Mouse (Mus musculus): ENCODE measurements around the gene Psmc1. TPM values are rescaled to one million over a fixed set of nuclear protein-coding genes. Genes with fewer than 3 reads are reported as not detected.

Gene Psmc1
- polyA plus RNA-seq, 1 experiment from 2014 or later, result 267 TPM

DNA sequence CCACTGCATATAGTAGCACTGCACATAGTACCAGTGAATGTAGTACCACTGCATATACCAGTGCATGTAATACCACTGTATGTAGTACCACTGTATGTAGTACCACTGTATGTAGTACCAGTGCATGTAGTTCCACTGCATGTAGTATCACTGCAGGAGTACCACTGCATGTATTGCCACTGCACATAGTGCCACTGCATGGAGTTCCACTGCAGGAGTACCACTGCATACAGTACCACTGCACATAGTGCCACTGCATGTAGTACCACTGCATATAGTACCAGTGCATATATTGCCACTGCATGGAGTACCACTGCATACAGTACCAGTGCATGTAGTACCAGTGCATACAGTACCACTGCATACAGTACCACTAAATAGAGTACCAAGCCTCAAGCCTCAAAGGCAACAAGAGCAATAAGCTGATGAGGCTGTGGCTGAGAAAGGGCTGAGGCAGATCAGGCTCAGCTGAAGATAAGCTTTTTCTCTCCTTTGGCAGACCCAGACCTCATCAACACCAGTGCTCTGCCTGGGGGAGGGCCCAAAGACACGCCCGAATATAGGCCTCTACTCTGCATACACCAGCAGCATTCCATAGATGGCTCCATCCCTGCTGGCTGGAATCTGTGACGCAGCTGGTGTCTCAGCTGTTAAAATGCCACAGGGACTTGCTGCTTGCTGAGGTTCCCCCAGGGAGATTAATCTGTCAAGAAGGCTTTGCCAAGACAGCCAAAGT lies 9.8 kb upstream of the Psmc1 start:
- ATAC-seq (replicated peaks), result no peak
- H3K36me3 ChIP-seq (replicated peaks), result no peaks in the 10 kb centered on the region
- H3K4me1 ChIP-seq, result no peaks in the 10 kb centered on the region
- no peak overlapping the region for H3K27ac ChIP-seq
- no peak overlapping the region for H3K4me3 ChIP-seq
- no peak overlapping the region for H3K4me2 ChIP-seq
- 58% methylated on average over 3 of the region's 3 CpGs for WGBS
- no peak overlapping the region for H3K9ac ChIP-seq
- no peaks in the 10 kb centered on the region for H3K27me3 ChIP-seq (replicated peaks)
- H3K9me3 ChIP-seq, result no peaks in the 10 kb centered on the region

- Histone ChIP-seq H3K9me3 (no peaks in the 10 kb centered on the region), H3K4me2 (no peak overlapping the region), H3K4me1 (no peaks in the 10 kb centered on the region), H3K36me3 (replicated peaks) (no peaks in the 10 kb centered on the region), H3K4me3 (no peak overlapping the region), H3K27ac (no peak overlapping the region), H3K27me3 (replicated peaks) (no peaks in the 10 kb centered on the region), H3K9ac (no peak overlapping the region)
- no peak for ATAC-seq (replicated peaks)
- WGBS, result 41% methylated on average over 3 of the region's 3 CpGs
Observed at GRCm38 (mm10) chr12:100100707-100101030, 9.3 kb upstream of the Psmc1 start.

DNA sequence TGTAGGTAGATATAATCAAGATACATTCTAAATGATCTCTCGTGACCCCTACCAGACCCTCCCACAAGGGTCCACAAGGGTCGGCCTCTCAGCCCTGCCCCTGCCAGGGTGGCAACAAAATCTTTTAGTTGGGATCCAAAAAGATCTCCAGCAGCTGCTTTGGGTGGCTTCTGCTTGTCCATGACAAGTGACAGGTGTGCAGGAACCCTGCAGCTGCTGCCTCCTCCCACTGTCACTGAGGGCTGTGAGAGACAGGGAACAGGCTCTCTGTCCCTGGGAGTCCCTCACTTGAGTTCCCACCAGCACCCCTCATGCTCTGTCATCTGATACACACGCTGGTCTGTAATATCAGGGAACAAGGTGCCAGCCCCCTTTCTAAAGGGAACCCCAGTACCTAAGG lies 8.3 kb upstream of the Psmc1 start:
- Histone ChIP-seq H3K4me3 (no peak overlapping the region), H3K9me3 (no peaks in the 10 kb centered on the region), H3K4me1 (no peaks in the 10 kb centered on the region), H3K27me3 (replicated peaks) (no peaks in the 10 kb centered on the region), H3K9ac (no peak overlapping the region), H3K4me2 (no peak overlapping the region), H3K27ac (no peak overlapping the region), H3K36me3 (replicated peaks) (no peaks in the 10 kb centered on the region)
- WGBS, result 61% methylated on average over 3 of the region's 3 CpGs
- ATAC-seq (replicated peaks), result no peak

DNA sequence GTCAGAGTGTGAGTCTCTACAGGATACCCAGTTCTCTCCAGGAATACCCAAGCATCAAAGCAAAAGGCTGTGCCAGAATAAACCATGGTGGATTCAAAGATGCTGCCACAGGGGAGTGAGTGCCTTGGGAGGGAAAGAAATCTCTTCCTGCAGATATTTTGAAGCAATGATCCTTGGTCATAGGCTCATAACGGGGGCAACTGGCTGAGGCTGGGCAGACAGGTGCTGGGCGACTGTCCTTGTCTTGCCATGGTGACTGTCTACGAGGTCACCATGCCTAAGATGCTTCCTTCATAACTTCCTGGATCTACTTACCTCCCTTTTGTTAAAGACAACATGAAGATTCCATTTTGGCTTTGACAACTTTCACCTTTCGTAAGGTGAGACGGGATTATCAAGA lies 5.4 kb upstream of the Psmc1 start:
- Histone ChIP-seq H3K9ac (no peak overlapping the region), H3K9me3 (no peaks in the 10 kb centered on the region), H3K27ac (no peak overlapping the region), H3K27me3 (replicated peaks) (no peaks in the 10 kb centered on the region), H3K36me3 (replicated peaks) (no peaks in the 10 kb centered on the region), H3K4me3 (no peak overlapping the region), H3K4me2 (no peak overlapping the region), H3K4me1 (0 out of 2 replicates have a peak, but pooled peaks cover 3% of the 10 kb centered on the region)
- no peak for ATAC-seq (replicated peaks)
- WGBS, result 86% methylated on average over 5 of the region's 5 CpGs

GRCm38 (mm10) chr12:100106275-100106895 lies 3.6 kb upstream of the Psmc1 start:
- peaks cover 14% of the 10 kb centered on the region for H3K4me1 ChIP-seq
- H3K4me3 ChIP-seq, result no peak overlapping the region
- H3K36me3 ChIP-seq (replicated peaks), result no peaks in the 10 kb centered on the region
- ATAC-seq (replicated peaks), result no peak
- H3K27me3 ChIP-seq (replicated peaks), result no peaks in the 10 kb centered on the region
- peak overlapping the region; percentile 8; the same call in 1 of the 2 replicates for H3K4me2 ChIP-seq
- 13% methylated on average over 20 of the region's 20 CpGs for WGBS
- no peaks in the 10 kb centered on the region for H3K9me3 ChIP-seq
- H3K9ac ChIP-seq, result no peak overlapping the region
- no peak overlapping the region for H3K27ac ChIP-seq

DNA sequence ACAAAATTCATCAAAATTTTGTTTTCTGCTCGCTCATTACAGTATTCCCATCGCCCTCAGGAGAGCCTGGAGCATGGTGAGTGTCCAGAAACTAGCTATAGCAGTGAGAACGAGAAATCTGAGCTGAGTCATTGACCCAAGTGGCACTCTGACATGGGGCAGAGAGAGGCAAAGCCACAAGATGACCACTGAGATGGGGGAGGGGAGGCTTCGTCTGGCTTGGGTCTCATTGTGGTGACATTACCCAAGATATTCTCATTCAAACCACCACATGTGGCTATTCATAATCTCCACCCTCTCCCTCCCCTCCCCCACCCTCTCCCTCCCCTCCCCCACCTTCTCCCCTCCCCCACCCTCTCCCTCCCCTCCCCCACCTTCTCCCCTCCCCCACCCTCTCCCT lies 2.5 kb upstream of the Psmc1 start:
- no peak for ATAC-seq (replicated peaks)
- H3K27ac ChIP-seq, result no peak overlapping the region
- WGBS, result 55% methylated on average over 4 of the region's 4 CpGs

GRCm38 (mm10) chr12:100115982-100116381 lies 6.0 kb downstream of the Psmc1 start:
- peaks cover 9% of the 10 kb centered on the region for H3K4me1 ChIP-seq
- H3K4me2 ChIP-seq, result no peak overlapping the region
- H3K27me3 ChIP-seq (replicated peaks), result no peaks in the 10 kb centered on the region
- peaks cover 73% of the 10 kb centered on the region for H3K36me3 ChIP-seq (replicated peaks)
- 93% methylated on average over 5 of the region's 5 CpGs for WGBS
- no peaks in the 10 kb centered on the region for H3K9me3 ChIP-seq
- no peak overlapping the region for H3K9ac ChIP-seq
- H3K4me3 ChIP-seq, result no peak overlapping the region
- H3K27ac ChIP-seq, result no peak overlapping the region
- ATAC-seq (replicated peaks), result no peak

More for the DNA sequence above, 2.5 kb upstream of the Psmc1 start:
- Histone ChIP-seq H3K4me2 (no peak overlapping the region), H3K4me3 (no peak overlapping the region), H3K27me3 (replicated peaks) (no peaks in the 10 kb centered on the region), H3K9ac (no peak overlapping the region), H3K36me3 (replicated peaks) (no peaks in the 10 kb centered on the region), H3K4me1 (peaks cover 18% of the 10 kb centered on the region), H3K9me3 (no peaks in the 10 kb centered on the region)

- WGBS, result 83% methylated on average over 7 of the region's 7 CpGs
- Histone ChIP-seq H3K4me2 (no peak overlapping the region), H3K36me3 (replicated peaks) (peaks cover 70% of the 10 kb centered on the region)
Observed at GRCm38 (mm10) chr12:100122921-100123381, 13.0 kb downstream of the Psmc1 start.

GRCm38 (mm10) chr12:100123476-100123875 lies 13.5 kb downstream of the Psmc1 start:
- Histone ChIP-seq H3K9me3 (no peaks in the 10 kb centered on the region), H3K36me3 (replicated peaks) (peaks cover 68% of the 10 kb centered on the region), H3K27ac (no peak overlapping the region), H3K4me3 (no peak overlapping the region), H3K27me3 (replicated peaks) (no peaks in the 10 kb centered on the region), H3K4me2 (no peak overlapping the region), H3K9ac (no peak overlapping the region), H3K4me1 (no peaks in the 10 kb centered on the region)
- ATAC-seq (replicated peaks), result no peak
- WGBS, result 78% methylated on average over 9 of the region's 9 CpGs

More at GRCm38 (mm10) chr12:100122921-100123381, 13.0 kb downstream of the Psmc1 start:
- no peaks in the 10 kb centered on the region for H3K9me3 ChIP-seq
- H3K27ac ChIP-seq, result no peak overlapping the region
- no peaks in the 10 kb centered on the region for H3K4me1 ChIP-seq
- H3K9ac ChIP-seq, result no peak overlapping the region
- no peaks in the 10 kb centered on the region for H3K27me3 ChIP-seq (replicated peaks)
- H3K4me3 ChIP-seq, result no peak overlapping the region
- no peak for ATAC-seq (replicated peaks)

DNA sequence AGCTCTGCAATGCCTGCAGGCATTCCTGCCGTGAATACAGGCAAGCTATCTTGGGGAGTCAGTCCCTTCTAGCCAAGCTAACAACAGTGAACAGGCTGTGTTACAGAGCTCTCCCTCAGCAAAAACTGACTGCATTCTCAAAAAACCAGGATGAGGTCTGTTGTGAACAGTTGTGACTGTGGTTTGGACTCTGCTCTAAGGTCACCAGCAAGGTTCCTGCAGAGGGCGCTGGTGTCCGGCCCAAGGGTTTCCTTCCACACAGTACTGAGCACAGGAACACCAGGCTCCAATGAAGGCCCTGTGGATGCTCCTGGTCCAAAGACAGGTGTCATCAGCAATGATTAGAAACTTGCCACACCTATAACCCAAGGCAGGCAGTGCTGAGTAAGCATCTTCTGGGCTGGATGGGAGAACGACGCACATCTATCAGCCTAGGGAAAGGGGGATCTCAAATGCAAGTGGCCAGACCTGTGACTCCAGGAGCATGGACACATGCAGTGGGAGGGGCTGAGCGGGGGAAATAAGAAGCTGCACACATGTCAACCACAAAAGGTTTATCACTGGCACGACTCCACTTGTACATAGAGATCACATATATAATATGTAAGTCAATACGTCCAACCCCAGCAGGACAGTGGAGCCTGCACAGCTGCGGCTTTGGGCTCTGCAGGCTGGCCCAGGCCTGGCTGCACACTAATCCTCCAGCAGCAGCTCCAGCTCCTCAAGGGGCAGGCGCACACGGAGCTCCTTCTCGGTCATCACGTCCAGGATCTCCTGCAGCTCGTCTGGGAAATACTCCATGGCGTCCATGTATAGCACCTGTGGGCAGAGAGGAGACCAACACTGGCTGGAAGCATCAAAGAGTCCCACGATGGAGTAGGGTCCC lies 15.2 kb downstream of the Psmc1 start:
- Histone ChIP-seq H3K36me3 (replicated peaks) (peaks cover 64% of the 10 kb centered on the region), H3K9me3 (no peaks in the 10 kb centered on the region), H3K27me3 (replicated peaks) (no peaks in the 10 kb centered on the region), H3K4me3 (no peak overlapping the region), H3K4me2 (no peak overlapping the region), H3K4me1 (no peaks in the 10 kb centered on the region), H3K27ac (no peak overlapping the region), H3K9ac (no peak overlapping the region)
- 0 out of 2 replicates have a peak, but pooled peaks have one; percentile 28 for ATAC-seq (replicated peaks)
- WGBS, result 81% methylated on average over 16 of the region's 16 CpGs

DNA sequence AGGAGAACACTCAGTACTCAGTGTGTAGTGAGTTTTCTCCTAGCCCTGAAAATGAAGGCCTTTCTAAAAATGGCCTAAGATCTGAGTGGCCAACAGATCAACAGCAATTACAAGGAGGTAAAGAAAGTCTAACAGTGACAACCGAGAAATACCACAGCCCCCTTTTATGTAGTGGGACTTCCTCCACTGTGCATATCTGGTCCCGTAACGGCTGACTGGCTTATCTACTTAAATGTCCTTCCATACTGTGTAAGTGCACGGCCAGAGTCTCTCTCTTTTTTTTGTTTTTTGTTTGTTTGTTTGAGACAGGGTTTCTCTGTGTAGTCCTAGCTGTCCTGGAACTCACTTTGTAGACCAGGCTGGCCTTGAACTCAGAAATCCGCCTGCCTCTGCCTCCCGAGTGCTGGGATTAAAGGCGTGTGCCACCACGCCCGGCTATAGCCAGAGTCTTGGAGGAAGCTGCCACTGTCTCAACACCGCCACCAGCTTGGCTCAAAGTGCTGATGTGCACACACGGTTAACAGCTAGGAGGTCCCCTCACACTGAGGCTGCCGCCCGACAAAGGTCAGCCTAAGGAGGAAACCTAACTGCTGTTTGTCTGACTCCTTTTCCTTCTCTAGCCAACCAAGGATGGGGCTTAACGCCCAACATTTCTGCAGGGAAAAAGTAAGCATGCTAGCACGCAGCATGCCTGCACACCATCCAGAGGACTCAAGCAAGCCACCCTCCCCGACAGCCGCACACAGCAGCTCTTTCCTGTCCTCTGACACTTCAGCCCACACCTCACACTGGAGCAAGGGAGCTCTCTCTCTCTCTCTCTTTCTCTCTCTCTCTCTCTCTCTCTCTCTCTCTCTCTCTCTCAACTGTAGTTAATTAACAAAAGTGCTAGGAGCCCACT lies 17.3 kb downstream of the Psmc1 start:
- Histone ChIP-seq H3K27ac (no peak overlapping the region), H3K27me3 (replicated peaks) (no peaks in the 10 kb centered on the region), H3K4me2 (no peak overlapping the region), H3K4me1 (no peaks in the 10 kb centered on the region), H3K4me3 (no peak overlapping the region), H3K9me3 (no peaks in the 10 kb centered on the region), H3K36me3 (replicated peaks) (peaks cover 61% of the 10 kb centered on the region), H3K9ac (no peak overlapping the region)
- no peak for ATAC-seq (replicated peaks)
- 88% methylated on average over 17 of the region's 17 CpGs for WGBS
